Mouse (Mus musculus): ENCODE measurements around the gene Gimap5. TPM values are rescaled to one million over a fixed set of nuclear protein-coding genes. Genes with fewer than 3 reads are reported as not detected.

Gimap5 gene
- polyA plus RNA-seq, 1 experiment from 2014 or later = 0.71 TPM

GRCm38 (mm10) chr6:48720326-48720725, 25.7 kb upstream of the Gimap5 start:
- no peak overlapping the region for H3K4me2 ChIP-seq
- H3K9me3 ChIP-seq = no peaks in the 10 kb centered on the region
- ATAC-seq (replicated peaks) = no peak
- no peak overlapping the region for H3K9ac ChIP-seq
- H3K27me3 ChIP-seq (replicated peaks) = no peaks in the 10 kb centered on the region
- 87% methylated on average over 4 of the region's 4 CpGs for WGBS
- 0 out of 2 replicates have a peak, but pooled peaks cover under 1% of the 10 kb centered on the region for H3K4me1 ChIP-seq
- H3K4me3 ChIP-seq = no peak overlapping the region
- H3K36me3 ChIP-seq (replicated peaks) = no peaks in the 10 kb centered on the region
- H3K27ac ChIP-seq = no peak overlapping the region

GRCm38 (mm10) chr6:48723468-48723867, 22.5 kb upstream of the Gimap5 start:
- Histone ChIP-seq H3K4me1 (0 out of 2 replicates have a peak, but pooled peaks cover 3% of the 10 kb centered on the region), H3K27me3 (replicated peaks) (no peaks in the 10 kb centered on the region), H3K9me3 (no peaks in the 10 kb centered on the region), H3K36me3 (replicated peaks) (no peaks in the 10 kb centered on the region), H3K27ac (no peak overlapping the region), H3K4me3 (no peak overlapping the region), H3K9ac (no peak overlapping the region), H3K4me2 (no peak overlapping the region)
- no peak for ATAC-seq (replicated peaks)
- whole genome bisulfite sequencing = 91% methylated on average over 8 of the region's 8 CpGs

- H3K9ac ChIP-seq = no peak overlapping the region
- H3K27ac ChIP-seq = no peak overlapping the region
- H3K27me3 ChIP-seq (replicated peaks) = no peaks in the 10 kb centered on the region
- no peak; the same call in 1 of the 2 replicates for ATAC-seq (replicated peaks)
- H3K9me3 ChIP-seq = no peaks in the 10 kb centered on the region
- H3K4me1 ChIP-seq = 0 out of 2 replicates have a peak, but pooled peaks cover 3% of the 10 kb centered on the region
- WGBS = 5% methylated on average over 1 of the region's 1 CpGs
- H3K36me3 ChIP-seq (replicated peaks) = no peaks in the 10 kb centered on the region
- no peak overlapping the region for H3K4me3 ChIP-seq
- H3K4me2 ChIP-seq = no peak overlapping the region
These were observed 20.5 kb upstream of the Gimap5 start for GRCm38 (mm10) chr6:48725476-48725875.

GRCm38 (mm10) chr6:48727761-48728160, 18.2 kb upstream of the Gimap5 start:
- no peaks in the 10 kb centered on the region for H3K36me3 ChIP-seq (replicated peaks)
- 94% methylated on average over 5 of the region's 5 CpGs for WGBS
- no peaks in the 10 kb centered on the region for H3K27me3 ChIP-seq (replicated peaks)
- no peak overlapping the region for H3K9ac ChIP-seq
- H3K4me1 ChIP-seq = 0 out of 2 replicates have a peak, but pooled peaks cover 3% of the 10 kb centered on the region
- H3K27ac ChIP-seq = no peak overlapping the region
- no peak for ATAC-seq (replicated peaks)
- no peaks in the 10 kb centered on the region for H3K9me3 ChIP-seq
- H3K4me2 ChIP-seq = no peak overlapping the region
- no peak overlapping the region for H3K4me3 ChIP-seq

GRCm38 (mm10) chr6:48732864-48733304, 13.1 kb upstream of the Gimap5 start:
- Histone ChIP-seq H3K9me3 (no peaks in the 10 kb centered on the region), H3K4me3 (no peak overlapping the region), H3K4me2 (no peak overlapping the region), H3K4me1 (no peaks in the 10 kb centered on the region), H3K27me3 (replicated peaks) (no peaks in the 10 kb centered on the region), H3K9ac (no peak overlapping the region), H3K36me3 (replicated peaks) (no peaks in the 10 kb centered on the region), H3K27ac (no peak overlapping the region)
- 62% methylated on average over 8 of the region's 8 CpGs for WGBS
- ATAC-seq (replicated peaks) = no peak

GRCm38 (mm10) chr6:48733660-48734059, 12.3 kb upstream of the Gimap5 start:
- no peaks in the 10 kb centered on the region for H3K9me3 ChIP-seq

GRCm38 (mm10) chr6:48737053-48737452, 8.9 kb upstream of the Gimap5 start:
- H3K36me3 ChIP-seq (replicated peaks) = no peaks in the 10 kb centered on the region
- peaks cover 10% of the 10 kb centered on the region for H3K27me3 ChIP-seq (replicated peaks)
- no peak overlapping the region for H3K9ac ChIP-seq
- H3K4me1 ChIP-seq = no peaks in the 10 kb centered on the region; the same call in 1 of the 2 replicates
- no peak overlapping the region for H3K4me2 ChIP-seq
- WGBS = 88% methylated on average over 2 of the region's 2 CpGs
- no peak overlapping the region for H3K4me3 ChIP-seq
- ATAC-seq (replicated peaks) = no peak
- H3K9me3 ChIP-seq = no peaks in the 10 kb centered on the region
- no peak overlapping the region for H3K27ac ChIP-seq

More at GRCm38 (mm10) chr6:48733660-48734059, 12.3 kb upstream of the Gimap5 start:
- Histone ChIP-seq H3K9ac (no peak overlapping the region), H3K36me3 (replicated peaks) (no peaks in the 10 kb centered on the region), H3K27ac (no peak overlapping the region), H3K4me2 (no peak overlapping the region), H3K4me3 (no peak overlapping the region), H3K27me3 (replicated peaks) (no peaks in the 10 kb centered on the region), H3K4me1 (no peaks in the 10 kb centered on the region)
- 96% methylated on average over 1 of the region's 1 CpGs for WGBS
- ATAC-seq (replicated peaks) = no peak

GRCm38 (mm10) chr6:48737688-48738087, 8.3 kb upstream of the Gimap5 start:
- peaks cover 16% of the 10 kb centered on the region for H3K27me3 ChIP-seq (replicated peaks)
- no peak overlapping the region for H3K4me2 ChIP-seq
- H3K9ac ChIP-seq = no peak overlapping the region
- H3K27ac ChIP-seq = no peak overlapping the region
- no peak for ATAC-seq (replicated peaks)
- no peaks in the 10 kb centered on the region for H3K36me3 ChIP-seq (replicated peaks)
- H3K4me3 ChIP-seq = no peak overlapping the region
- WGBS = 87% methylated on average over 5 of the region's 5 CpGs
- no peaks in the 10 kb centered on the region for H3K9me3 ChIP-seq
- peaks cover 5% of the 10 kb centered on the region; the same call in 1 of the 2 replicates for H3K4me1 ChIP-seq

- Histone ChIP-seq H3K9me3 (no peaks in the 10 kb centered on the region), H3K9ac (no peak within 1 kb of the TSS), H3K4me3 (no peak within 1 kb of the TSS), H3K36me3 (replicated peaks) (no peaks in the 10 kb centered on the region), H3K27ac (no peak within 1 kb of the TSS), H3K4me2 (no peak within 1 kb of the TSS), H3K27me3 (replicated peaks) (peaks cover 26% of the 10 kb centered on the region), H3K4me1 (peaks cover 11% of the 10 kb centered on the region; the same call in 1 of the 2 replicates)
- WGBS = 83% methylated on average over 15 of the region's 15 CpGs
- no peak for ATAC-seq (replicated peaks)
These were observed 6.8 kb upstream of the Gimap5 start, which contains the start of gene Gimap1 for GRCm38 (mm10) chr6:48738961-48739779. Gene Gimap1, plus strand, starts transcription at chr6:48739054.

GRCm38 (mm10) chr6:48739780-48740055, 6.3 kb upstream of the Gimap5 start:
- Histone ChIP-seq H3K9ac (no peak overlapping the region), H3K4me1 (peaks cover 11% of the 10 kb centered on the region; the same call in 1 of the 2 replicates), H3K27me3 (replicated peaks) (peaks cover 27% of the 10 kb centered on the region), H3K4me3 (no peak overlapping the region), H3K36me3 (replicated peaks) (no peaks in the 10 kb centered on the region), H3K9me3 (no peaks in the 10 kb centered on the region), H3K27ac (no peak overlapping the region), H3K4me2 (no peak overlapping the region)
- ATAC-seq (replicated peaks) = no peak
- WGBS = 96% methylated on average over 3 of the region's 3 CpGs

- no peak for ATAC-seq (replicated peaks)
- H3K27ac ChIP-seq = no peak overlapping the region
- H3K9me3 ChIP-seq = no peaks in the 10 kb centered on the region
- no peak overlapping the region for H3K4me2 ChIP-seq
- no peak overlapping the region for H3K9ac ChIP-seq
- no peak overlapping the region for H3K4me3 ChIP-seq
- WGBS = 88% methylated on average over 3 of the region's 3 CpGs
- peaks cover 11% of the 10 kb centered on the region; the same call in 1 of the 2 replicates for H3K4me1 ChIP-seq
- H3K36me3 ChIP-seq (replicated peaks) = no peaks in the 10 kb centered on the region
- peaks cover 27% of the 10 kb centered on the region for H3K27me3 ChIP-seq (replicated peaks)
These were observed 5.4 kb upstream of the Gimap5 start for GRCm38 (mm10) chr6:48740501-48741169.

GRCm38 (mm10) chr6:48741273-48741672, 4.7 kb upstream of the Gimap5 start:
- H3K4me3 ChIP-seq = no peak overlapping the region
- H3K4me1 ChIP-seq = peaks cover 11% of the 10 kb centered on the region; the same call in 1 of the 2 replicates
- no peak overlapping the region for H3K9ac ChIP-seq
- no peak overlapping the region for H3K27ac ChIP-seq
- WGBS = 36% methylated on average over 3 of the region's 3 CpGs
- H3K36me3 ChIP-seq (replicated peaks) = no peaks in the 10 kb centered on the region
- peaks cover 27% of the 10 kb centered on the region for H3K27me3 ChIP-seq (replicated peaks)
- H3K4me2 ChIP-seq = no peak overlapping the region
- no peak for ATAC-seq (replicated peaks)
- no peaks in the 10 kb centered on the region for H3K9me3 ChIP-seq

Data from midbrain, embryonic 15.5 days (tissue).